Mouse (Mus musculus) gastrocnemius, adult 18-20 months (tissue): ENCODE results near the gene Ppp2r5a. TPM values are rescaled to one million over a fixed set of nuclear protein-coding genes. Genes with fewer than 3 reads are reported as not detected.

Experiments
- DNase-seq: peaks from one replicate; pipeline ENCODE4 v3.0.0; 2021; ENCODE audit warnings: low spot score
- total RNA-seq, 2 experiments: library from RNA; stranded (reverse); gene quantifications; 2 replicates each; pipeline ENCODE4 v1.2.3; 2021

The Ppp2r5a gene
- total RNA-seq, 2 experiments from 2014 or later = 66.2 to 76.8 TPM

GRCm38 (mm10) chr1:191419421-191419820 lies 16.3 kb upstream of the Ppp2r5a start:
- DNase-seq = no peak

GRCm38 (mm10) chr1:191418936-191419335 lies 15.9 kb upstream of the Ppp2r5a start:
- DNase-seq = no peak

GRCm38 (mm10) chr1:191417111-191417510 lies 14.0 kb upstream of the Ppp2r5a start:
- no peak for DNase-seq

GRCm38 (mm10) chr1:191416611-191417010 lies 13.5 kb upstream of the Ppp2r5a start:
- DNase-seq = no peak

- DNase-seq = no peak
Measured at GRCm38 (mm10) chr1:191414432-191414831, 11.4 kb upstream of the Ppp2r5a start.

- DNase-seq = no peak
Measured at GRCm38 (mm10) chr1:191413691-191414415, 10.8 kb upstream of the Ppp2r5a start.

DNA sequence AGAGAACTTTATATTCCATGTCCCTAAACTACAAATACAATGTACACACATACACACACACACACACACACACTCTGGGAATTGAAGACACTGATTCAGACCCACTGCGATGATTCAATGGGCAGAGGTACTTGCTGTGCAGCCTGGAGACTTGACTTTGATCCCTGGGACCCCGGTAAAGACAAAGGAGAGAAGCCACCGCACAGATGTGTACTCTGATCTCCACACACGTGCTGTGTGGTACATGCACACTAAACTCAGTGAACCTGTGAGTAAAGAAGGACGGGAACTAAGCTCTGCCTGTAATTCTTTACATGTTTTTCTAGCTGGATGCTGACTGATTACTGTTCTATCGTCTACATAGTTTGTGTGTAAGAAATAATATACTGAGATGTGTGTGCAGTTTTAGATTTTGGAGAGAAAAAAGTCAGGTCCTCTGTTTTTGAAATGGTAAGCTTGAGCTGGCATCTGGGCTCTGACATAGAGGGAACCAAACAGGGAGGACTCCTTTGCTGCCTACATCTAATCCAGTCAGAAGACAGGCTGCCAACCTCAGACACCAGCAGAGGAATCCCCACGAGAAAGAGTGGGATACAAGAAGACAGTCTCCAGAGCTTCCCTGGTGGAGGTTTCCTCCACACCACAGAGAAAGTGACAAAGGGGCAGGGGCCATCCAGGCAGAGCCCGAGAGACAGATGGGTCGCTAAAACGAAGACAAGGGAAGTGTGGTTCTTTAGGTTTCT lies 7.4 kb upstream of the Ppp2r5a start:
- no peak for DNase-seq

DNA sequence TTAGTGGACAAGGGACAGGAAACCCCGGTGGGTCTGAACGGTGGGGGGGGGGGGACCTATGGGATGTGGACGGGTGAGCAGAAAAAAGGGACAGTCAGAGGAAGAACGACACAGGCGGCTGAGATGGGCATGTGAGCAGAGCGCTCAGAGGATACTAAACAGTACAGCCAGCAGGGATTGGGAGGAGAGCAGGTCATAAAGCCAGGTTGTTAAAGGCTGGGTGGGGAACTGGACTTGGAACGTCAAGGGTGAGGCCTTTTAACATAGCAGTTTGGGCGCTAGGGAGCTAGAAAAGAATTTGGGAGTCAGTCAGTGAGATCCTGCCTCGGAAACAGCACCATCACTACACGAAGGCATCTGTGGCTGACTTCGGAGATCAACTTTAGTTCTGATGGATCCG lies 4.2 kb upstream of the Ppp2r5a start:
- no peak for DNase-seq

- no peak for DNase-seq
Measured at GRCm38 (mm10) chr1:191406516-191406915, 3.4 kb upstream of the Ppp2r5a start.

DNA sequence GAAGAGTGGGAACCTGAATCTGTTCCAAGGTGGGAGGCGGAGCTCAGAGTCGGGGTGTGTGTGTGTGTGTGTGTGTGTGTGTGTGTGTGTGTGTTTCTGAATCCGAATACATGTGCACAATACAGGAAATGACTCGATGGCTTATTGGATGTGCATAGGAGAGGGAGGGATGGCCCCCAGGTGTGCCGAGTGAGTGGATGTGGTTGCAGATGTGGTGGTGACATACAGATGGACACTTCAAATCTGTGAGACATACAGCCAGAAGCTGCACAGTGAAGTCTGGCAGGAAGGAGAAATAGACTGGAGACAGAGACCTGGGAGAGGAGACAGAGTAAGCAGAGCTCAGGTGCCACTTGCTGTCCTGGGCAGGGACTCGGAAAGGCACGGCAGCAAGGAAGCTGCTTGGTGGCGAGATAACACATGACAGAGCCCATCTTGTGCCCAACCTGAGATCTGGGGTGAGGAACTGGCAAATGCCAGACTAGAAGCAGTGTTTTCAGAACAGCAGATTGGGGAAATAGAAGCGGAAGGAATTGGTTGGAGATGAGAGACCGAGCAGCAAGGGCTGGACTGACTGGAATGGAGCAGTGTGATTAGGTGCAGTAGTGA lies 1.8 kb upstream of the Ppp2r5a start:
- no peak for DNase-seq

DNA sequence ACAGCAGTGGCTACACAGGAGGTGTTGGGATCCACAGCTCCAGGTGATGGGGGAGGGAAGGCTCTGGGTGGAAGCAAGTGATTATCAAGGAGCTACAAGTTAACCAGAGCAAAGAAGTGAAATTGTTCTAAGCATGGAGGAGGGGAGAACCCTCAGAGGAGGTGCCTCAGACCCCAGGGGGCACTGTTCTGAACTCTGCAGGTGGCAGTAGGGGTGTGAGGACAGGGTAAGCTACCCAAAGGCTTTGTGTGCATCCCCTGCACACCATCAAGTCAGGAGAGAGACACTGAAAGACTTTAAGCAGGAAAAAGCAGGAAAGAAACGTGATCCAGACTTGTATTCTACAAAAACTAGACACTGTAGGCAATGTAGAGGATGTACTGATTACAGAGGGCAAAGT lies 1.2 kb upstream of the Ppp2r5a start:
- DNase-seq = no peak

GRCm38 (mm10) chr1:191402506-191402905 lies 566 bp downstream of the Ppp2r5a start:
- DNase-seq = no peak

- DNase-seq = peak; percentile 99
Measured at GRCm38 (mm10) chr1:191396897-191397849, 5.9 kb downstream of the Ppp2r5a start.

GRCm38 (mm10) chr1:191396446-191396845 lies 6.6 kb downstream of the Ppp2r5a start:
- DNase-seq = peak; percentile 53

GRCm38 (mm10) chr1:191395871-191396433 lies 7.1 kb downstream of the Ppp2r5a start:
- peak; percentile 43 for DNase-seq

DNA sequence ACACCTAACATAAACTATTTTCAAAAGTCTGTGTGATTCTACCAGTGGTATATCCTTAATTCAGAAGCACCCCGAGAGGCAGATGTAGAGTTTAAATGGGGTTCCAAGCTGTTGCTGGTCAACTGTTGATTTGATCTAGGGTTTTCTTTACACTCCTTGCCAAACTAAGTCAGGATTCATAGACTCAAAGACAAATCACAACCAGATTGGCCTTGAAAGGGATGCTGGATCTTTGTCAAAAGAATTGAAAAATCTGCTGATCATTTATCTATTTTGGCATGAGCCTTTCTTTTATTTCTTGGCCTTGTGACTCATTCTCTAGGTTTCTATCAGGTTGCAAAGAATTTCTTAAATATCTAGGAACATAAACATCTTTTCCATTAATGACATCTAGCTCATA lies 7.9 kb downstream of the Ppp2r5a start:
- no peak for DNase-seq

DNA sequence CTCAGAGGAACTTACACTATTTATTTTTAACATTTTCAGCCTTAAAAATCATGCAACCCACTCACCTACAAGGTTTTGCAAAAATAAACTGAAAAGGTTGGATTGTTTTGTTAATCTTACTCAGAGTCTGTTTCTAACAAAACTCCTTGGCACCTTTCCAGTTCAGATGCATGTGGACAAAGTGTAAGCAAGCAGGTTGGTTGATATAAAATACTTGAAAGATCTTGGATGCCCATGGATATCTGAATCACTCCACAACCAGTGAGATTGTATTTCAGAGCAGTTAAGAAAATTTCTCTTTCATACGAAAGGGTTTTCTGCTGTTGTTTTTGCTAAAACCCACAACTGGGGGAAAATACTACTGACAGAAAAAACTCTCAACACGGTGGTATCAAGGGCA lies 8.9 kb downstream of the Ppp2r5a start:
- no peak for DNase-seq

- no peak for DNase-seq
Measured at GRCm38 (mm10) chr1:191393536-191393935, 9.5 kb downstream of the Ppp2r5a start.

DNA sequence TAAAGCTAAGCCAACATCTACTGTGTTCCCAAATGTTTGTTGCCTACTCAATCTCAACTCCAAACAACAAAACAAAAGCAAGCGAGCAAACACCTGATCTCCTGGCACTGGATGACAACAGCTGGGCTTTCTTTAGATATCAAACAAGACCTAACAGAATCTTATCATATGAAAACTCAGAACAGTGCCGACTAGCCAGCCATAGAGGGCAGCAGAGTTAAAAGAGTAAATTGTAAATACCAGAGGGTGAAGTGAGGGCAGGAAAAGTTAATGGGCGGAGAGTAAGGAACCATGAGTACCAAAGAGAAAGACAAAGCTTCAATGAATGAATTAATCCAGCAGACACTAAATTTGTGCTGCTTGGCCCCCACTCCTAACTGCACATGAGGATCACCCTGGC lies 11.8 kb downstream of the Ppp2r5a start:
- DNase-seq = peak; percentile 76

DNA sequence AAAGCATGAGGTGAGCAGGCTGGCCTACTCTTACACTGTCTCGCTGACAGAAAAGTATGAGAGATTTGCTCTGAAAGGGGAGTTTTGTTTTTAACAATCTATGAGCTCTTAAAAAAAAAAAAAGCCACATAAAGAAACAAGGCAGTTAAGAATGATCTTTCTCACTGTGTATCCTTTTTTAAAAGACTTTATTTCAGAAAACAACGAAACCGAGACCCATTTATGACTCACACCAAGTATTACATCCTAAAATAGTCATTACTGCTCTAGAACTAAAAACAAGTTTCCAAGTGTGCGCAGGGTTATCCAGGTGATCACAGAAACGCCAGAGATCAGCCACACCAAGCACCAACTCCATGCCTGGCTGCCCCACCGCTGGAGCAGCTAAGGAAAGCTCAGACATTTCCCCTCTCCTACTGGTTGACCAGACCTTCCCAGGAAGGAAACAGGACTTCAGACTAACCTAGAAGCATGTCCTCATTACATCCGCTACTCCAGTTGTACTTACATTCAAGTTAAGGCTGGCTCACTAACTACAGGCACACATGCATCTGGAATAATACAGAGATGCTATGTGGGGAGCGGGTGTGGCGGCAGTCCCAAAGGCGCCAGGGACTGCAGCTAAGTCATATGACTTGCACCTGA lies 18.2 kb downstream of the Ppp2r5a start:
- no peak for DNase-seq
